Mouse (Mus musculus) cerebellum, adult (tissue): ENCODE measurements around the gene Serpinb6b.
A peak's percentile ranks its signal among the peaks of the same experiment; 100 is the strongest.
"Not testable (repeated sequence)": the region's sequence is repeated elsewhere in the genome, so short reads cannot be mapped to it uniquely, and the experiment has no call there.

Source experiments
- ATAC-seq: cut with Nextera tagmentation; 2 replicates; pipeline ENCODE4 v1.9.2; 2017; ENCODE audit warnings: mild to moderate bottlenecking, moderate library complexity, mixed read lengths; ENCODE audit not compliant: insufficient number of reproducible peaks, low FRiP score, low TSS enrichment

The Serpinb6b gene

DNA sequence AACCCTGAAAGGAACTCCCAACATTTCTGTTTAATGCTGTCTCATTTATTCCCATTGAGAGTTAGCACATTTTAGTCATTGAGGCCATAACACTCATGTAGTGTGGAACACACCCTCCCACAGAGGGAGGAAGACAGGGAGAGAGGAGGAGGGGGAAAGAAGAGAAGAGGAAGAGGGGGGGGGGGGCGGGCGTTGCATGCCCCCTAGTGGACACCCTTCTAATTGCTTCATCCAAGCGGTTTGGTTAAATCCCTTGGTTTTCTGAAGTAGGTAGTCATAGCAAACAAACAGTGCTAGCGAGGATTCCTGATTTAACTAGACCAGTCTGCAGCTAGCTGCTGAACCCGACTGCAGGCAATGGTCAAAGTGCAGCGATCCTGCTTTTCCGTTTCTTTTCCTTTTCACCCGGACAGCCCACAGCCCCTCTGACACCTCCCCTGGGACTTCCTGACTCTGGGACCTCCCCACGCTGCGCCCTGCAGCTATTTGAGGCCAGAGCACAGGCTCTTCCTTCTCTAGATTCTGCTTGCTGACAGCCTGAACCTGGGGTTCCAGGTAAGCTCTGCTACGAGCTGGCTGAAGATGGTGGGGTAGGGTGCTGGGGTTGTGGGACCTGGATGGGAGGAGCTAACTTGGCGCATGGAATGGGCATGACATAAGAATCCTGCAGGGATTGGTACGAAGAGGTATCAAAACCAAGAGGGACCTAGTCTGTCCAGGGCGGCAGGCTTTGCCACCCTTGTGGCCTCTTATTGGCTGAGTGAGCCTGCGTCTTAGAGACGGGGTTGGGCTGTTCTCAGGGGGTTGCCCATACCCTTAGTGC, at the start of gene Serpinb6b:
Gene Serpinb6b (plus strand): TSS at position 221 of the 823 bp plus-strand sequence.
- ATAC-seq = 0 out of 2 replicates have a peak, but pooled peaks have one; percentile 31

DNA sequence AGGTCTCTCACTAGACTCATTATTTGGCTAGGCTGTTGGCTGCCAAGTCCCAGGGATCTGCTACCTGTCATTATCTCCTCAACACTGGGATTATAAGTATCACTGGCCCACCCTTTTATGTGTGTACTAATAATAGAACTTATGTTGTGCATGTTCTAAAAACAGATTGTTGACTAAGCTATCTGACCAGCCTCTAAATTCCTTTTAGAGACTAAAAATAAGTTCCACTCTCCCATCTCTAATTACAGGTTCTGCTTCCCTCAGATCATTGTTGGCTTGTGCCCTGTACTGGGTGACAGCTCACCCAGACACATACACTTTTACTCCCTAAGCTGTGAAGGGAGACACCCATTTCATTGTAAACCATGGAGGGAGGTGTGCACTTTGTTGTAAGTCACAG, 42.4 kb upstream of the Serpinb6b start:
- ATAC-seq = no peak

DNA sequence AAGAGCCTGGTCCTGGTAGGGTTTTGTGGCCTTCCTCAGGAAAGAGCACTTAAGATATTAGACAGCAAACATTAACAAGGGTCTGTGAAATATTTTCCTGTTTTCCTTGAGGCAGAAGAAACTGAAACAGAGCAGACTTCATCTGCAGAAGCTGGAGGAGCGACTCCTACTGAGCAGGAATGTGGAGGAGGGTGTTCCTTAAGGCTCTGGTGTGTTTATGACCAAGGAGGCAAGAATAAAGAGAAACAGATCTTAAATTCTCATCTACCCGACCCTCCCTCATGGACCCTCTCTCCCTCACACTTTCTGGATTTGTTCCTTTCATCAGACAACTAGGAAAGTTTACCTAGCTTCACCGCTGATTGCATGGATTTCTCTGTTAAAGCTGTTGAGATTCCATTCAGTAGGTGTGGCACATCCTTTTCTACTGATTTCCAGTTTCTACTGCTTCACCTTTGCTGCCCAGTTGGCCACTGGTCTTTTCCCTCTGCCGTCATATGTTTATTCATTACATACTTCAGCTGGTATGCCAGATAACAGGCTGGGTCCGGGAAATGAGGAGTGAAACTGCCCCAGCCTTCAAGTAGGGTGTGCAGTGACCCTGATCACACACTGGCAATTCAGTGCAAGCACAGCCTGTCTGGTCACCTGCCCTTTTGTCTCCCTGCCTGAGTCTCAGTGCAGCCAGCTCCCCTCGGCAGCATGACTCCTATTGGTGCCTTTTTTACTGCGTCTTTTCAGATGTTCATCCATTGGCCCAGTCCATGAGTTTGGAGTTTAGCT, 40.2 kb upstream of the Serpinb6b start:
- ATAC-seq = no peak

DNA sequence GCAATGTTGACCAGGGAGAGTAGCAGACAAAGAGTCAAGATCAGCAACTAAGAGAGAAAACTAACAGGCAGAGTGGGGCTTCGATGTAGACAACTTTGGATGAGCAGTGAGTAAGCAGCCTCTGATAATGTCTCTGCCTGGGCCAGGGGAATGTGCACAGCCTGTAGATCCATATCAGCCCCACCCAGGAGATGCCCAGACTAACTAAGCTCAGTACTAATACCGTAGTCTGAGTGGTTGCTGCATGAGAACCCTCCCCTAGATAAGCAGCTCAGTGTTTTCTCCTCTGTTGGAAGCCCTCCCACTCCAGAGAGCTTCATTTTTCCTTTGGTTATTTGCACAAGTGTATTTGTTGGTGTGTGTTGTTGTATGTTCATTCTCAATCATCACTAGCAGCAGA, 38.3 kb upstream of the Serpinb6b start:
- no peak for ATAC-seq

DNA sequence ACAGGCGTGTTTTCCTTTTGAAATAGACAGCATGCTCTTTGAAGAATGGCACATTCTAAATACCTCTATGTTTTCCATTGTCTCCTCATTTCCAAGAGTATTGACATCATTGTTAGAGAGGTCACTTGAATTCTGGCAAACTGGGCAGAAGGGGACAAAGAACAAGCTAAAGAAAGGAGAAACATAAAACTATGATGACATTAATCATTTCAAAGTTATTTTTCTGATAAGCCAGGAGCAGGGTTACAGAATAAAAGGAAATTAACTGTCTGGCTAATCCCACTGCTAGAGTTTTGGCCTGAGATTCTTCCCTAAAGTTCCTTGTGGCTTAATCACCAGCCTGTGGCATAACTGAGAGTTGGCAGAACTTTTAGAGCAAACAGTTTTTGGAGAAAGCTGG, 37.8 kb upstream of the Serpinb6b start:
- ATAC-seq = no peak

DNA sequence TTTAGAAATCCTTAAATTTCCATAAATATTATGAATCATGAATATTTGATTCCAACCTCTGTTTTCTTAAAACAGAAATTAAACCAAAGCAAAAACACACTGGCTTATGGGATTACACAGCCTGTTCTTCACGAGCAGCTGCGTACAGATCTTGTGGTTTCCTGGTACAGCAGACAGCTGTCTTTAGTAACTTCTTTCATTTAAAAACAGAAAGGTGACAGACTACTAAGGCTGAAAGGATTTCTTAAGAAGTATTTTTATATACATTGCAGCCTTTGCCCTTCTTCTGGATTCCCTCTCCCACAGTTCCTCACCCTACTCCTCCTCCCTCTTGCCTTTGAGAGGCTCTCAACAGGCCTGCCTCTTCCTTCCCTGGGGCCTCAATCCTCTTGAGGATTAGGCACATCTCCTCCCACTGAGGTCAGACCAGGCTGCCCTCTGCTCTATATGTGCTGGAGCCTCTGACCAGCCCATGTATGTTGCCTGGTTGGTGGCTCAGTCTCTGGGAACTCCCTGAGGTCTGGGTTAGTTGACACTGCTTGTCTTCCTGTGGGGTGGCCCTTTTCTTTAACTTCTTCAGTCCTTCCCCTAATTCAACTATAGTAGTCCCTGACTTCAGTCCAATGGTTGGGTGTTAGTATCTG, 35.8 kb upstream of the Serpinb6b start:
- ATAC-seq = no peak

DNA sequence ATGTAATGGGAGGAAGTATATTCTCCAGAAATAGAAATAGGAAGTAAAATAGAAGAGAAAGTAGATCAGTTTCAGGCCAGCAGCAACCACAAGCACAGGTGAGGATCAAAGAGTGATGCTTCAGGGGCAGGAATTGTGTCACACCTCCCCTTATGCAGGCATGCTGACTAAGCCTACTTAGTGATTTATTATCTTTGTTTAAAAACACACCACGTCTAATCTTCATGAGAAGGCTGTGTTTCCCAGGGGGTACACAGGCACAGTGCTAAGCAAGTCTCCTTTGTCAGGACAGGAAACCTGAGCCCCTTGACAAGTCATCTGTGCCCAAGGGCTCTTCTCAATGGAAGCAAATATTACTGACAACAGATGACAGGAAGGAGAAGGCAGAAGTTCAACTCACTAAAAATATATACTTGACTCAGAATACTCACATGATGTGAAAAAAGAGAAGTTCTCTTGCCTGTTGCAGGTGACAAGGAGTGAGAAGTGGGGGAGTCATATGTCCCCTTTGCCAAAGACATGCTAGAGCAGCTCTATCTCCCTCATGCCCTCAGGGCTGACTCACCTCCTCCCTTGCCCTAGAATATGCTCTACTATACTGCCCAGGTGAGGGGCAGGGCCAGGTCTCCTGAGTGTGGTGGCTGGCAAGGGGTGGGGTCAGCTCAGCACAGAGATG, 30.2 kb upstream of the Serpinb6b start:
- ATAC-seq = no peak

DNA sequence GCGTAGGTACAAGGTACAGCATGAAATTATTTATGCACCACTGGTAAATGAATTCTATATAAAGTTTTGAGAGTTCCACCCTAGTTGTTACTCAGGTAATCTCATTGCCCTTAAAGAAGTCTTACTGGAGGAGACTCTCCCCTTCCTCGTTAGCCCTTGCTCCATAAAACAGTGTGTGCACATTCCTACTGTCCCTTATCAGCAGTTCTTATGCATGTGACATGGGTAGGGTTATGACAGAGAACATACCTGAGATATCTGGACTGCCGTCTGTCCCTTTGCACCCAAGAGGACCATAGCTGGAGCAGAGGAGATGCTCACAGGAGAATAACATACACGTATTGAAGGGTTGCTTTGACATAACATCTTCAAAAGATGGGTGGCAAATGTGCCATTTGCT, 26.7 kb upstream of the Serpinb6b start:
- ATAC-seq = not testable (repeated sequence)

DNA sequence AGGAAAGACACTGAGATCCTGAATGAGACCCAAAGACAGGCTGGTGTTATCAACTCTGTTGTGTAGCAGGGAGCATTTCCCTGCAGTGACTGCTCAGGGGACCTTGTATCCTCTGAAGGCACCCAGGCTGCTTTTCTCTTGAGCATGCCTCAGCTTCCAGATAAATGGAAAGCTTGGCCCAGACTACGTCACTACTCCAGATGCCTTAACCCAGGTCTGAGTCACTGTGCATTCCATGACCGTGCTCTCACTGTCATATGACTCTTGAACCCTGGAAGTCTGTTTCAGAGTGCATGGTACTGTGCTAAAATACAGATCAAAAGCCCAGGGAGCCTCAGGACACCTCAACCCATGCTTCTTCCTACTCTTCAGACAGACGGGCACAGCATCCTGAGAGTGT, 25.8 kb upstream of the Serpinb6b start:
- ATAC-seq = 0 out of 2 replicates have a peak, but pooled peaks have one; percentile 36

DNA sequence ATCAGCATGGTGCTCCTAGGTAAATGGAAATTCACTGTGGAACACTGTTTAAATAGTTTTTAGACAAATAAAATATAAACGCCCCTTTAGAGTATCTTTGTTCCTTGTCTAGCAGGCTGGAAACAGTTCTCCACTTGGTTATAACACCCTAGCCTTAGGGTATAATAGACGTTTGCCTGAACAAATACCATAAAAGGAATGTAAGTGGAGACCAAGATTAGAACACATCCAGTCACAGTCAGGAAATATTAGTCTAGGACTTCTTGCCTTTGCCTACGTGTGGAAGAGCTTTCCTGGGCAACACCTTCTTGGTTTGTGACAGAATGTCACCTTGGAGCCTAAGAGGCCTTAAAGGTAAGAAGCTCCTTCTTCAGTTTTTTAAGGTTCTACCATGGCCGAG, 8.5 kb upstream of the Serpinb6b start:
- no peak for ATAC-seq

DNA sequence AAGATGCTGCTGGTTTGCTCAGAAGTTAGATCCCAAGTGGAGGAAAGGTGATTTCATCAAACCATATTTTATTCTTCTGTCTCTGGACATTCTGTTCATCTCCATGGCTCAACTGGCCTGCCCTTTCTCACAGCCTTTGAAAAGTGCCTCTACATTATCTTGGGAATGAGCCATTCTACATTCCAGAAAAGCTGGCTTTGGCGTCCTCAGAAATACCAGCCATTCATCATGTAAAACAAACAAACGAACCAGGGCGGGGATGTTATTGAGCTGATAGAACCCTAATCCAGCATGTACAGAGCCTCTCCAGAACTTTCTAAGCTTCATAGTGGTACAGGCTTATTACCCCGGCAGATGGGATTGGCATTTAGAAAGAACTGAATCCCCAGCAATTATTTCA, 7.1 kb upstream of the Serpinb6b start:
- no peak for ATAC-seq

DNA sequence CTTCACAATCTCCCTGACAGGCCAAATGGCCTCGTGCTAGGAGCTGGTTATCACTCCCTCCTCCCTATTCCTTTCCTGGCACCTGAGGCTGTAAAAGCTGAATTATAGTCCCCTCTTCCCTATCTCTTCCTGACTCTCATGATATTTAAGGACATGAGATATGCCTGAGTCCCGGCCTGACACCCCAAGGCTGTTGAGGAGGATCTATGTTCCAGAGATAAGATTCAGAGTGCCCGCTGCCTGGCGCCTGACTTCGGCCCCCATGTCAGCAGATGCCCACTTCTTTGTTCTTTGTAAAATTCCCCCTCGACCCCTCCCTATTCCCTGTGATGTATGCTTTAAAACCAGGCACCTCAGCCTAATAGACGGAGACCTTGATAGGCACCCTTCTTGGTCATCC, 6.5 kb upstream of the Serpinb6b start:
- ATAC-seq = not testable (repeated sequence)

DNA sequence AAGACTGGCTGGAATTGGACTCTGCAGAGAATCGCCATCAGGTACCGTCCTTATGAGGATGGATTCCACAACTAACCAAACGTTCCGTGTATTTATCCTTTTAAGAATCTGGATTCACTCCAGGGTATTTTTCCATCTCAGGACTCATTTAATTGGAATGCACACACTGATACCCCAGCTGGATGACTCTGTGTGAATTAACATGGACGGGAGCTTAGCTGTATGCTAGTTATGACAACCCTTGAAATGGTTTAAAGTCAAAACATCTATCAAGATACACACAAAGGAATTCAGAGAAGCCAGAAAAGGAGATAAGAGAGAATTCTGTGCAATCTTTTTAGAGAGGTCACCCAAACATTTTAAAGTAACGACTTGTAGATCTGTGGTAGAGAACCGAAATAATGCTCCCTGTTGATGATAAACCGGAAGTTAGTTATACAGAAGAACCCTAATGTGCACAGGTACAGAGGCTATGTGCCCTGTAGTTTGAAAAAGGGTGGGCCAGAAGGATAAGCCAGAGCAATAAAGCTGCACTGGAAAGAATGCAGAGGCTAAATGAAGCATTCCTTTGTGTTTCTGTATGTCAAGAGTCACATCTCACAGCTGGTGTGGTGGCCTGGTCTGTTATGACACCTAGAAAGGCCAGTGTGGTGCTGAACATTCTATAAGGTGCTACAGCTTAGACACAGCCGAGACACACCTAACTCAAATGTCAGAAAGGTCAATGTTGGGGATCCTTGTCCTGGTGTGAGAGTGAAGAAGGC, 837 bp upstream of the Serpinb6b start:
- no peak for ATAC-seq

DNA sequence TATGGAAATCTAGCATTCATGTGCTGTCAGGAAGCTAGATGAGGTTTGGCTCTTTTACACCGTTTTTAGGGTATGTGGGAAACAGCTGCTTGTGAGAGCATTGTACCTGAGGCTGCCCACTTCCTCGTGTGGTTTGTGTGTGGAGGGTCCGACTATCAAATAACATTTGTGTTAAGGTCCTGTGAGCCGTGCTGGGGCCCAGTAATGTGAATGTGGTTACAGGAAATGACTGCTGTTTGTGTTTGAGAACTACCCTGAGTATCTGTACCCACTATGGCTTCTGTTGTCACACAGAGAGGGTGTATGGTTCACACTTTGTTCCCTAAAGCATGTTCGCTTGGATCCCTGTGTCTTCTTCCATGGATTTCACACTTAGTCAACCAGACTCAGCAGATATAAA, 1.1 kb downstream of the Serpinb6b start:
- ATAC-seq = no peak

DNA sequence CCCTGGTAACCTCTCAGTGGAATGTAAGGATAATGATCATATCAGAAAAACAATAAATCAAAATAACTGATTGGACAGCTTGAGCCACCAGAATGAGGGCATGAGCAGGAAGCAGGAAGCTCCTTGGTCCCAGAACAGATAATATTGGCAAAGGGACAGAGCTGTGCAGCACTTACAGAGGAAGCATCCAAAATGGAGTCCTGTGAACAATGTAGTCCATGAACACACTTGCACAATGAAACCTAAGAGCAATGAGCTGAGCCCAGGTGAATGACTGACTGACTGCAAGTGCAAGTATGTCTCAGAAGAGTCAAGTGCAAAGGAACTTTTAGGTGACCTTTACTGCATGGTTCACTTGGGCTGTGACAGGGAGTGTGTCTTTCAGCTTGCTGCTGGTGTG, 2.2 kb downstream of the Serpinb6b start:
- no peak for ATAC-seq

DNA sequence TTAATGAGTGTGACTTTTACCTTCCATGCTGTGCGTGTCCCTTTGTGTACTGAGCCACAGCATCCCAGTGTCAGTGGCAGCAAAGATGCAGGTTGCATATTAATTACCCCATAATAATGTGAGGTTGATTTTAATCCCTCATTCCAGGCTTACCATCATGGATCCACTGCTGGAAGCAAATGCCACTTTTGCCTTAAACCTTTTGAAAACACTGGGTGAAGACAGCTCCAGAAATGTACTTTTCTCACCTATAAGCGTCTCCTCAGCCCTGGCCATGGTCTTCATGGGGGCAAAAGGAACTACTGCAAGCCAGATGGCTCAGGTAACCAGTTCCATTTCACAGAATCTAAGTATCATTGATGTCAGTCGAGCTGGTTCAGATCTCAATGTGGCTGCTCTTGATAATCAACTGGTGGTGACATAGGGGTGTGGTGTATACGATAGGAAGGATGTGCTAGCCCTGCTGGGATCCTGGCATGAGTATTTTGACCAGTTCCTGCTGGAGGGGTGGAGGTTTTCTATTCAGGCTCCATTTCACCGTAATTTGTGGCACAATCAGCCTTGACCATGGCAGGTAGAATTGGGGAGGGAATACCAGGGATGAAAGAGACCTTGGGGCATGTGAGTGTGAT, 3.5 kb downstream of the Serpinb6b start:
- ATAC-seq = no peak

DNA sequence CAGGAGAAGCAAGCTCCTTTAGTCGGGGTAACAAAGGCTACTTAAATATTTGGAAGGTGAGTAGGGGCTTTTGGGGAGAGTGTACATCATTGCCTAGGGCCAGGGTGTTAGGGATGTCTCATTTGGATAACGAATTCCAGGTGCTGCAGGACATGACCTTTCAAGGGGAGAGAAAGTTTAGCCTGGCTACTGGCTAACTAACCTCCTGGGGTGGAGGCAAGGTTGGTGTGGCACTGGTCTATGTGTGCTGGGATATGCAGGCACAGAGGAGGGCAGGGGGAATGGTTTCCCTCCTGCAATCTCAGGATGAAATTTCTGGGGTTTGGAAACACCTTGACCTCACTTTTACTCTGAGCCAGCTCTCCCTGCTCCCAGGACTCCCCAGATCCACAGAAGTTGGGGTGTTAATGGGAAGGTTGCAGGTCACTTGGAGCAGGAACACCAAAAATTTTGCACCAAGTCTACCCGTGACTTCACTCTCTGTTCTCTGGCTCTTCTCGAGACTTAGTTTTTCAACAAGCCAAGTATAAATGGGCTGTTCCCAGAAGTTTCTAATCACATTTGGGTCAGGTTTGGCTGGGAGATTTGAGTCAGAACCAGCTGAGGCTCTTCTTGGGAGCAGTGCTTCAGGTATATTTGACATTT, 4.1 kb downstream of the Serpinb6b start:
- no peak for ATAC-seq

DNA sequence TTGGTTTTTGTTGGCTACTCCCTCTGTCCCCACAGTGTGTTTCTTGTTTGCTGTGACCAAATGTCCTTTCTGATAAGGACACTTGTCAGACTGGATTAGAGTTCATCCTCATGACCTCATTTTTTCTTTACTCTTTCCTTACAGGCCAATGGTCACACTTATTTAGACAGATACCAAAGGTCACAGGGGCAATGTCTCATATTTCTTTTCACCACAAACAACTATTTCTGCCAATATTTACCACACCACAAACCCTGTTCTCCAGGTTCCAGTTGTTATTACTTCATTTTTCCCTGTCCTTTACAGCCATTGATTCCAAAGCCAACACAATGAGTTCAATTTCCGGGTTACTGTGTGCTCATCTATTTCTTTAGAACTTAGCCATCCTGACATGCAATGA, 4.6 kb downstream of the Serpinb6b start:
- ATAC-seq = no peak

DNA sequence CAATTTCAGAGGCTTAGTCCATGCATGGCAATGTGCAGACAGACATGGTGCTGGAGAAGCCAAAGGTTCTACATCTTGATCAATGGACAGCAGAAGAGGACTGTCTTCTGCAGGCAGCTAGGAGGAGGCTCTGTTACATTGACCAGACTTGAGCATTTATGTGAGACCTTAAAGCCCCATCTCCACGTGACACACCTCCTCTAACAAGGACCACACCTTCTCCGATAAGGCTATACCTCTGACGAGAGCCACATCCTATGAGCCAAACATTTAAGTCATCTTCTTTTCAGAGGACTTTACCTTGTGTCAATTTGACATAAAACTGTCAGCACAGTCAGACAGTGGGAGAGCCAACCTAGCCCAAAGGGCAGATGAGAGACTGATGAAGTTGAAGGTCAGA, 5.8 kb downstream of the Serpinb6b start:
- no peak for ATAC-seq
